Mouse (Mus musculus) kidney, embryonic 15.5 days (tissue): ENCODE measurements around the gene Lrit3. TPM values are rescaled to one million over a fixed set of nuclear protein-coding genes. Genes with fewer than 3 reads are reported as not detected.

ENCODE experiments used
- ATAC-seq: fragments of 200-750 bp; cut with Nextera tagmentation; replicated peaks from 2 replicates; pipeline ENCODE4 v1.8.0; 2017; ENCODE audit warnings: moderate TSS enrichment; ENCODE audit not compliant: low FRiP score
- H3K27ac ChIP-seq: fragments of 300-500 bp; sonication (generic); 2 replicates; pipeline ENCODE4 v1.5.1; 2015; ENCODE audit warnings: mild to moderate bottlenecking, inconsistent platforms
- H3K27me3 ChIP-seq: fragments of 300-500 bp; sonication (generic); 2 replicates; pipeline ENCODE4 v1.6.1; 2015; ENCODE audit warnings: inconsistent platforms
- H3K36me3 ChIP-seq: fragments of 300-500 bp; sonication (generic); 2 replicates; pipeline ENCODE4 v1.6.1; 2015; ENCODE audit warnings: inconsistent platforms
- H3K4me1 ChIP-seq: fragments of 300-500 bp; sonication (generic); 2 replicates; pipeline ENCODE4 v1.6.1; 2015; ENCODE audit warnings: inconsistent platforms
- H3K4me2 ChIP-seq: fragments of 300-500 bp; sonication (generic); 2 replicates; pipeline ENCODE4 v1.6.1; 2015; ENCODE audit warnings: moderate library complexity, mild to moderate bottlenecking, inconsistent platforms
- H3K4me3 ChIP-seq: fragments of 300-500 bp; sonication (generic); replicated peaks from 2 replicates; pipeline ENCODE4 v1.5.1; 2015; ENCODE audit warnings: mild to moderate bottlenecking, inconsistent platforms
- H3K9ac ChIP-seq: fragments of 300-500 bp; sonication (generic); 2 replicates; pipeline ENCODE4 v1.6.1; 2015; ENCODE audit warnings: mild to moderate bottlenecking, inconsistent platforms
- H3K9me3 ChIP-seq: fragments of 300-500 bp; sonication (generic); replicated peaks from 2 replicates; pipeline ENCODE4 v1.6.1; 2016; ENCODE audit warnings: inconsistent platforms
- WGBS: fragments of 180-500 bp; shearing (Covaris S2); methylation state at CpG from one replicate; pipeline ENCODE4 v1.1.7; 2015; ENCODE audit warnings: mixed read lengths; 5-methylcytosine and 5-hydroxymethylcytosine counted together
- polyA plus RNA-seq: library from polyadenylated mRNA; unstranded; fragments of >200 nt; fragmentation: Nextera tagmentation; extraction: Ambion mirVana; gene quantifications from 2 replicates; pipeline ENCODE4 v1.2.1, GENCODE M21; 2015

Gene Lrit3
- not detected in 2 replicates for polyA plus RNA-seq

GRCm38 (mm10) chr3:129803765-129804164, at the start of gene Lrit3:
Lrit3 (minus strand) TSS chr3:129804030.
- H3K9me3 ChIP-seq, result no peaks in the 10 kb centered on the region
- no peak within 1 kb of the TSS for H3K9ac ChIP-seq
- no peak within 1 kb of the TSS for H3K4me3 ChIP-seq
- H3K4me2 ChIP-seq, result no peak within 1 kb of the TSS
- no peak for ATAC-seq
- 79% methylated on average over 10 of the region's 10 CpGs for WGBS
- H3K36me3 ChIP-seq, result no peaks in the 10 kb centered on the region
- no peak within 1 kb of the TSS for H3K27ac ChIP-seq
- no peaks in the 10 kb centered on the region for H3K27me3 ChIP-seq
- no peaks in the 10 kb centered on the region for H3K4me1 ChIP-seq

DNA sequence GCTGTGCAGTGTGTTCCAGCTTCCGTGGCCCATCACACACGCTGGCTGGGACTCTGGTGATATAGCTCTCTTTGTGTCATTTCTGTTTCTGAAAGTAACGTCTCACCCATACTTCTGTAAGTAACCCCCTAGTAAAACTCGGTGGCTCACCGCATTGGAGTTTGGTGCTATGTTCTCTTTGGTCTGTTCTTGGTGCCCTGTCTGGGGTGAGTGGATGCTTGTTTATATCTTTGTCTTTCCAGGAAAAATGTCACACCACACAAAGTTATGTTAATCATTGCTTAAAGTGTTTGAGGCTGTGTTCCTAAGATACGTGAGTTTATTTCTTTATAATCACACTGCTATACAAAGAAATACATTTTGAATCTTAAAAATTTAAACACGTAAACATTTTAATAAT, 43.0 kb upstream of the Lrit3 start:
- no peak overlapping the region for H3K4me2 ChIP-seq
- no peaks in the 10 kb centered on the region for H3K4me1 ChIP-seq
- 83% methylated on average over 7 of the region's 7 CpGs for WGBS
- no peak for ATAC-seq
- H3K9me3 ChIP-seq, result no peaks in the 10 kb centered on the region
- no peak overlapping the region for H3K27ac ChIP-seq
- no peaks in the 10 kb centered on the region for H3K36me3 ChIP-seq
- H3K9ac ChIP-seq, result no peak overlapping the region
- no peak overlapping the region for H3K4me3 ChIP-seq
- H3K27me3 ChIP-seq, result no peaks in the 10 kb centered on the region

DNA sequence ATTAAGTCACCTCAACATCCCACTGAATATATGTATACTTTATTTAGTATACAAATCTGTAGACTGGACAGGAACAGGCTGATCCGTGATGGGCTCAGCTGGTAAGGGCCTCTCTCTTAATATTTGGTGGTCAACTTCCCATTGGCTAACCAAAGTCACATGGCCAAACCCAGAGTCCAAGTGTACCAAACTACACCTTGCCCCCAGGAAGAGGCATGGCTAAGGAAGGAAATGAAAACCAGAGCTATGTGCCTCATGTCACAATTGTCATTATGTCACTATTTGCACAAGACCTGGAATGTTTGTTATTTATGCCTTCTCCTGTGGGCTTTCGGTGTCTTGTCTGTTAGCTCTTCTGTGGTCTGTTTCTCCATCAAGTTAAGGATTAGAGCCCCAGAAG, 42.0 kb upstream of the Lrit3 start:
- no peaks in the 10 kb centered on the region for H3K9me3 ChIP-seq
- no peak for ATAC-seq
- H3K4me3 ChIP-seq, result no peak overlapping the region
- 92% methylated on average over 2 of the region's 2 CpGs for WGBS
- no peak overlapping the region for H3K27ac ChIP-seq
- no peaks in the 10 kb centered on the region for H3K27me3 ChIP-seq
- no peaks in the 10 kb centered on the region for H3K4me1 ChIP-seq
- no peak overlapping the region for H3K9ac ChIP-seq
- no peak overlapping the region for H3K4me2 ChIP-seq
- no peaks in the 10 kb centered on the region for H3K36me3 ChIP-seq

DNA sequence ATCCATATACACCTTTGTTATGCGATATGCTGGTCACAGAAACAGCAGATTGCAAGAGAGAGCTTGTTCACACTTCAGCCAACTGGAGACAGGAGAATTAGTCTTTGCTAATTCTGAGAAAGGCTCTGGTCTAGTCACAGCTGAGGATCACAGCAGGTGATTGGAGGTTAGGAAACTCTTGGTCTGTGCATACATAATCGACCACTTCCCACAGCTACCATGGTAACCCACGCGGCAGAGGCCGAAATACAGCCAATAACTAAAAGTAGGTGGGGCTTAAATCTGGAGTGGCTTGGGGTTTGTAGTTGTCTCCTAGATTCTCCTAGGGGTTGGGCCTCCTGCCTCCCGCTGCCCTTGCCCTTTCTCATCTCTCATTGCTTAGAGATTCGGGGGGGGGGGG, 34.2 kb upstream of the Lrit3 start:
- no peak for ATAC-seq

DNA sequence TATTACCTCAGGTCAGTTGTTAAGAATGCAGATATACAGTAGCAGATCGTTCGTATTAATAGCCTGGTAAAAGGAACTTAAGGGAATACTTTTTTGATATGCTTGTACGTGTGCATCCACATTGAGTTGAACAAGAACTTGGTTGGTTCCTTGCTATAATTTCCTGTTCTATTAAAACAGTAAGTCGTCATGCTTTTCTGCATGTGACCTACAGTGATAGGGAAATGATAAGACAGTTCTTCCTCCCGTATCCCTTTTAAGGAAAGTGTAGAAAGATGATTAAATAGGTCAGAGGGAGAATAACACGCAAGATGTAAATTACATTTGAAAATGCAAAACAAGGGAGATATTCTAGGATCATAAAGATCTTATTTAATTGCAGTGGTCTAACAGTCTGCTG, 33.1 kb upstream of the Lrit3 start:
- WGBS, result 80% methylated on average over 6 of the region's 6 CpGs
- Histone ChIP-seq H3K4me1 (peaks cover 9% of the 10 kb centered on the region), H3K36me3 (no peaks in the 10 kb centered on the region), H3K27ac (no peak overlapping the region), H3K27me3 (0 out of 2 replicates have a peak, but pooled peaks cover 3% of the 10 kb centered on the region), H3K4me2 (no peak overlapping the region), H3K9ac (no peak overlapping the region), H3K9me3 (no peaks in the 10 kb centered on the region), H3K4me3 (no peak overlapping the region)
- no peak for ATAC-seq

More for the DNA sequence above, 34.2 kb upstream of the Lrit3 start:
- no peak overlapping the region for H3K27ac ChIP-seq
- no peak overlapping the region for H3K4me3 ChIP-seq
- no peaks in the 10 kb centered on the region for H3K36me3 ChIP-seq
- H3K4me1 ChIP-seq, result peaks cover 9% of the 10 kb centered on the region
- no peaks in the 10 kb centered on the region for H3K27me3 ChIP-seq
- 50% methylated on average over 7 of the region's 7 CpGs for WGBS
- no peaks in the 10 kb centered on the region for H3K9me3 ChIP-seq
- H3K4me2 ChIP-seq, result no peak overlapping the region
- H3K9ac ChIP-seq, result no peak overlapping the region

GRCm38 (mm10) chr3:129836051-129836697, 32.3 kb upstream of the Lrit3 start:
- H3K36me3 ChIP-seq, result no peaks in the 10 kb centered on the region
- H3K4me1 ChIP-seq, result peaks cover 9% of the 10 kb centered on the region
- 9% methylated on average over 11 of the region's 11 CpGs for WGBS
- 0 out of 2 replicates have a peak, but pooled peaks cover 3% of the 10 kb centered on the region for H3K27me3 ChIP-seq
- peak overlapping the region; percentile 21 for H3K4me3 ChIP-seq
- no peaks in the 10 kb centered on the region for H3K9me3 ChIP-seq
- peak overlapping the region; percentile 52 for H3K4me2 ChIP-seq
- H3K9ac ChIP-seq, result no peak overlapping the region
- peak; percentile 88 for ATAC-seq
- H3K27ac ChIP-seq, result peak overlapping the region; percentile 92

GRCm38 (mm10) chr3:129835388-129835934, 31.6 kb upstream of the Lrit3 start, which contains the start of gene Cfi:
Cfi (plus strand) TSS chr3:129835884.
- Histone ChIP-seq H3K9ac (no peak within 1 kb of the TSS), H3K36me3 (no peaks in the 10 kb centered on the region), H3K27ac (peak within 1 kb of the TSS; percentile 92), H3K4me2 (peak within 1 kb of the TSS; percentile 52), H3K9me3 (no peaks in the 10 kb centered on the region), H3K27me3 (0 out of 2 replicates have a peak, but pooled peaks cover 3% of the 10 kb centered on the region), H3K4me3 (peak within 1 kb of the TSS; percentile 21), H3K4me1 (peaks cover 9% of the 10 kb centered on the region)
- ATAC-seq, result 0 out of 2 replicates have a peak, but pooled peaks have one; percentile 9
- WGBS, result 41% methylated on average over 6 of the region's 6 CpGs

- peak; percentile 91 for ATAC-seq
- Histone ChIP-seq H3K4me2 (peak within 1 kb of the TSS; percentile 67), H3K9ac (peak within 1 kb of the TSS; percentile 77), H3K4me1 (peaks cover 22% of the 10 kb centered on the region), H3K36me3 (peaks cover 27% of the 10 kb centered on the region), H3K27ac (peak within 1 kb of the TSS; percentile 96), H3K27me3 (0 out of 2 replicates have a peak, but pooled peaks cover 3% of the 10 kb centered on the region), H3K4me3 (peak within 1 kb of the TSS; percentile 73), H3K9me3 (no peaks in the 10 kb centered on the region)
- WGBS, result 0% methylated on average over 59 of the region's 60 CpGs
Observed at GRCm38 (mm10) chr3:129831035-129831568, 27.3 kb upstream of the Lrit3 start, which contains the start of gene Gar1. Gar1 (minus strand) TSS chr3:129831396.

- Histone ChIP-seq H3K36me3 (peaks cover 32% of the 10 kb centered on the region), H3K9ac (peak overlapping the region; percentile 77), H3K27ac (peak overlapping the region; percentile 96), H3K9me3 (no peaks in the 10 kb centered on the region), H3K4me1 (peaks cover 19% of the 10 kb centered on the region), H3K27me3 (0 out of 2 replicates have a peak, but pooled peaks cover 3% of the 10 kb centered on the region), H3K4me2 (peak overlapping the region; percentile 67), H3K4me3 (peak overlapping the region; percentile 73)
- ATAC-seq, result no peak; the same call in 1 of the 2 replicates
- WGBS, result under 1% methylated on average over 41 of the region's 45 CpGs
Observed at GRCm38 (mm10) chr3:129830626-129831025, 26.8 kb upstream of the Lrit3 start.

DNA sequence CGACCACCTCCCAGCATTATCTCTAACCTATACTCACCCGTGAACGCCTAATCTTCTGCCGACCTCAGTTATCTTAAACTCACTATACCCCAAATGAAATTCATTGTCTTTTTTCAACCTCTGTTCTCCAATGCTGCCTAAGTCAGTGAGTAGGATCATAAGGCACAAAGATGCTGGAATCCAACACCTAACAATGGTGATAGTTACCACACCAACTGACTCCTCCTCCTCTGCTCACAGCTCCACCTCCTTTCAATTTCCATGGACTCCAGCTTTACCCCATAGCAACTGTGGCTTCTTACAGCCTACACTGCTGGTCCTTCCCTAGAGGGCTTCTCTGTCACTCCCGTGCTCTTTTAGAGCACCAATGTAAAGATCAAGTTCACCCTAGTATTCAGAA, 23.9 kb upstream of the Lrit3 start:
- no peak overlapping the region for H3K4me3 ChIP-seq
- H3K27ac ChIP-seq, result no peak overlapping the region
- ATAC-seq, result no peak
- 0 out of 2 replicates have a peak, but pooled peaks cover 2% of the 10 kb centered on the region for H3K27me3 ChIP-seq
- H3K4me2 ChIP-seq, result no peak overlapping the region
- H3K9me3 ChIP-seq, result no peaks in the 10 kb centered on the region
- H3K36me3 ChIP-seq, result peaks cover 61% of the 10 kb centered on the region
- H3K9ac ChIP-seq, result no peak overlapping the region
- H3K4me1 ChIP-seq, result peaks cover 13% of the 10 kb centered on the region
- WGBS, result 97% methylated on average over 5 of the region's 5 CpGs

DNA sequence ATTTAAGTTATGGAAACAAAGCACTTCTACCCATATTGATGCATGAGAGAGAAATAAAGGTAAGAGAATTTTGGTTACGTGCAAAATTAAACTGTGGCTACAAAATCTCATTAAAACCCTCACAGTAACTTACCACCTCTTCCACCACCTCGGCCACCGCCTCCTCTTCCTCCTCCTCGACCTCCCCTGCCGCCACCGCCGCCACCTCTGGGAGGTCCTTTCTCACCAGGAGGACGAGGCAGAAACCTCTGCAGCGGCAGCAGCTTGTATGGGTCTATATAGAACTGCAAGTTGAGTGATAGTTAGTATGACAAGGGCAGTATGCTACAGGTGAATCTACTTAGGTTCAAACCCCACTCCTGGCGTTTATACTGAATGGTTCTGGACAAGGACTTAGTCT, 22.9 kb upstream of the Lrit3 start:
- no peaks in the 10 kb centered on the region for H3K27me3 ChIP-seq
- H3K4me3 ChIP-seq, result no peak overlapping the region
- 89% methylated on average over 10 of the region's 10 CpGs for WGBS
- peaks cover 13% of the 10 kb centered on the region for H3K4me1 ChIP-seq
- H3K9me3 ChIP-seq, result no peaks in the 10 kb centered on the region
- no peak overlapping the region for H3K9ac ChIP-seq
- ATAC-seq, result no peak
- no peak overlapping the region for H3K4me2 ChIP-seq
- H3K36me3 ChIP-seq, result peaks cover 69% of the 10 kb centered on the region
- H3K27ac ChIP-seq, result no peak overlapping the region

DNA sequence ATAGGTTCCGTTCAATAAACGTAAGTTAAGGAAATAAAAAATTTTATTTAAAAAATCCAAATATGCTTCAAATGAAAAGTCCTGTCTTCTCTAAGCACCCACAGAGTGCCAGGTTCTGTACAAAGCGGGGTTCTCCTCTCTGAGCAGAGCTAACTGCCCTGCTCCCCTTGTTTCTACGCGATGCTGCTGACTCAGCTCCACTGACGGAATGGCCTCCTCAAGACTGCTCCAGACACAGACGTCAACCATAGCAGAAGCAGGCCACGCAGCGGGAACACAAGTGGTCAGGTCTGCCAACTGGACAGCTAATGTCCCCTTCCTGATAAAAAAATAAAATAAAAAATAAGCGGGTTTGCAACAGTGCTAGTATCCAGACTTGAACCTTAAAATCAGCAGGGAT, 21.1 kb upstream of the Lrit3 start:
- Histone ChIP-seq H3K4me2 (no peak overlapping the region), H3K9me3 (no peaks in the 10 kb centered on the region), H3K27ac (no peak overlapping the region), H3K4me1 (peaks cover 10% of the 10 kb centered on the region), H3K9ac (no peak overlapping the region), H3K4me3 (no peak overlapping the region), H3K36me3 (peaks cover 71% of the 10 kb centered on the region), H3K27me3 (no peaks in the 10 kb centered on the region)
- 92% methylated on average over 10 of the region's 10 CpGs for WGBS
- ATAC-seq, result no peak
